Mouse (Mus musculus) CH12F3 (cell line): ENCODE results near the gene Cep97.
"Not testable (repeated sequence)": the region's sequence is repeated elsewhere in the genome, so short reads cannot be mapped to it uniquely, and the experiment has no call there.

Source experiments
- in situ Hi-C: fragments of 300-500 bp; cut with MboI; formaldehyde crosslinking; loops from 2 replicates; pipeline ENCODE4 v1.14.3; 2020; ENCODE audit warnings: low sequenced_read_pairs

The Cep97 gene

GRCm38 (mm10) chr16:55892484-55892883, 42.2 kb downstream of the Cep97 start:
- in situ Hi-C loops, result no loop called here

GRCm38 (mm10) chr16:55891346-55891745, 43.3 kb downstream of the Cep97 start:
- in situ Hi-C loops, result no loop called here

GRCm38 (mm10) chr16:55890346-55891136, 44.1 kb downstream of the Cep97 start:
- in situ Hi-C loops, result no loop called here

DNA sequence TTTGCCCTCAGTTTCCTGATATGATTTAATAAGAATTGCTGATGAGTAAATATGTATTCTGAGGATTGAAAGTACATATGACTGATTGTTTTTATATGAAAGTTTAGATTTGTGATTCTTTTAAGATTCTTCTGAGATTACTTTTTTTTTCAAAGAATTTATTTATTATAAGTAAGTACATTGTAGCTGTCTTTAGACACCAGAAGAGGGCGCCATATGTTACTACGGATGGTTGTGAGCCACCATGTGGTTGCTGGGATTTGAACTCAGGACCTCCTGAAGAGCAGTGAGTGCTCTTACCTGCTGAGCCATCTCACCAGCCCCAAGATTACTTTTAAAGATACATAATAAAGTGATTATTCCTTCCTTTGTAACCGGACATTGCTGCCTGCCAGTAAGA, 45.2 kb downstream of the Cep97 start:
- in situ Hi-C loops, result no loop called here

- in situ Hi-C loops, result no loop called here
These were observed 46.1 kb downstream of the Cep97 start for GRCm38 (mm10) chr16:55888584-55888960.

DNA sequence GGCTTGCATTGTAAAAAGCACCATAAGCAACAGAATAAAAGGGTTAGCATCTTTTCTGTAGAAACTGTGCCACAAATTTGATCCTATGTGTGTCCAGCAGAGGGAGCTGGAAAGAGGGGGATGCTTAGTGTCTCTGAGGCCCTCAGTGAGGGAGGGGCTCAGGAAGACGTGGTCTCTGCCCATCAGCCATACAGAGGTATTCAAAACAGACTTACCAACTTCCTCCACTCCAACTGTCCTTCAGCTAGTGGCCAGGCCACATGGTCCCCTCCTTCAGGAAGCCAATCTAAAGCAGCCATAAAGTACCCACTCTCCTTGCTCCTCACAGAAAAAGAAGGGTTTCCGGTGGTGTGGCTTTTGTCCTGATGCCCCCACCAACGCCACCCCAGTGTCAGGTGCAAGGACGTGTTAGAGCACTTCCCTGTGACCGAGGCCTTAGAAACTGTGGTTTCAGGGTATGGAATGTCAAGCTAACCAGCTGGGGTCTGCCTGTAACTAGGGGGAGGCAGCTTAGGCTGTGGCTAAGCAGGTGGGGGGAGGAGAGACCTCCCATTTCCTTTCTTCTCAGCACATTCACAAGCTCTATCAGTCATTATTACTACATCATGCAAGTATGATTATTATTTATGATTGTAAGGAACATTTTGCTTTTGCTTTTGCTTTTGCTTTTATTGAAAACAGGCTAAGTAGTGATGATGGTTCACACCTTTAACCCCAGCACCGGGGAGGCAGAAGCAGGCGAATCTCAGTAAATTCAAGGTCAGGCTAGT, 46.7 kb downstream of the Cep97 start:
- in situ Hi-C loops, result no loop called here

DNA sequence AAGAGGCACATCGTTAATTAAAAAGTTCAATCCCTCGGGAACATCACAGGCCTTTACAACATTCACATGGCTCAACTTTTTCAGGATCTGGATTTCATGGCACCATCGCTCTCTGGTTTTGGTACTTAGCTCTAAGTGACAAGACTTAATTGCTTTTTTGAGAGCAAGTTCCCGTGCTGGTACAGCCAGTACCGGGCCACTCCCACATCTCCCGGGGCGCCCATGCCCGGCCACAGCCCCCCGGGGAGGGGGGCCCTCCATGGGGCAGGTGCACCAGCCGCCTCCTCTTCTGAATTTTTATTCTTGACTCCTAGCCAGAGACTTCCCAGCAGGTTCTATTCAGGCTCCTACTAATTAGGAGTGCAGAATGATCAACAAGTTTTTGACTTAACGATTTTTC, 50.4 kb downstream of the Cep97 start:
- in situ Hi-C loops, result no loop called here

GRCm38 (mm10) chr16:55876025-55876424, 58.6 kb downstream of the Cep97 start:
- in situ Hi-C loops, result no loop called here

- in situ Hi-C loops, result loop anchor here (5.0 kb wide), 1 partner anchor 342 kb away; no protein-coding TSS in a partner anchor
These were observed 70.8 kb downstream of the Cep97 start for GRCm38 (mm10) chr16:55863832-55864231.

DNA sequence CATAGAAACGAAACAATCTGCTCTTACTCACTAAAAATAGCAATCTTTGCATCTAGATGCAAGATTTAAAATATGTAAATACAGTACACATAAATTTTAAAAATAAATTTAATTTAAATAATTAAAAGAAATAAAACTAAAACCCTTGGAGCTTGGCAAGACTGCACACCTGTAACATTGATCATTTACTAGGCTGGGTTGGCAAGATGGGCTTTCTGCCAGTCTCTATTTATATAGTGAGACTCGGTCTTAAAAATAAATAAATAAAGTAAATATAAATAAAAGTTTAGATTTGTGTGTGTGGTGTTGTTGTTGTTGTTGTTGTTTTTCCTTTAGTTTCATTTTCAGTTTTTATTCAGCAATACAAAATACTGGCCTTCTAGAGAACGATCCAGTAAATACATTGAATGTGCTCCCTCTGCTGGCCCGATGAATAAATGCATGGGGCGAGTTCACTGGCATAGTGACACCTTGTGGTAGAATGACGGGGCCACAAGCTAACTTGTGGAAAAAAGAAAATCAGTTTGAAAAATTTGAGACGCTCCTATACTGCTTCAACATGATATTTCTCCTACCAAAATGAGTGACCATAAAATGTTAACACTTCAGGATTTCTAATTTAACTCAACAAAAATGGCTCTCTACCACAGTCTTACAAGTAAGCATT, 71.4 kb downstream of the Cep97 start:
- in situ Hi-C loops, result loop anchor here (5.0 kb wide), 1 partner anchor 341 kb away; no protein-coding TSS in a partner anchor

- in situ Hi-C loops, result loop anchor here (5.0 kb wide), 1 partner anchor 339 kb away; no protein-coding TSS in a partner anchor
These were observed 73.6 kb downstream of the Cep97 start for GRCm38 (mm10) chr16:55861104-55861503.

- in situ Hi-C loops, result not testable (repeated sequence)
These were observed 75.2 kb downstream of the Cep97 start for GRCm38 (mm10) chr16:55859421-55859820.

GRCm38 (mm10) chr16:55858465-55858864, 76.2 kb downstream of the Cep97 start:
- in situ Hi-C loops, result no loop called here

GRCm38 (mm10) chr16:55852943-55853727, 81.5 kb downstream of the Cep97 start:
- in situ Hi-C loops, result no loop called here

DNA sequence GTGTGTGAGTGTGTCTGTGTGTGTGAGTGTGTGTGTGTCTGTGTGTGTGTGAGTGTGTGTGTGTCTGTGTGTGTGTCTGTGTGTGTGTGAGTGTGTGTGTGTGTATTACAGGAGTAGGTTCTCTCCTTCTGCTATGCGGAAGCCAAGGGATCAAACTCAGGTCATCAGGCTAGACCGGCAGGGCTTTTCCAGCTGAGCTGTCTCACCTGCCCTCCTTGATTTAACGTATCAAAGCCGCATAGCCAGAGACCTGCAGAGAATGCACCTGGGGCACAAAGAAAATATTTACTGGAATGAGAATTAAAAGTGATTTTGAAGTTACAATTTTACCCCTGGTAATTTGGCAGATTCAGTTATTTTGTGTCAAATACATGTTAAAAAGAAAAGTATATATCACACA, 82.1 kb downstream of the Cep97 start:
- in situ Hi-C loops, result no loop called here

DNA sequence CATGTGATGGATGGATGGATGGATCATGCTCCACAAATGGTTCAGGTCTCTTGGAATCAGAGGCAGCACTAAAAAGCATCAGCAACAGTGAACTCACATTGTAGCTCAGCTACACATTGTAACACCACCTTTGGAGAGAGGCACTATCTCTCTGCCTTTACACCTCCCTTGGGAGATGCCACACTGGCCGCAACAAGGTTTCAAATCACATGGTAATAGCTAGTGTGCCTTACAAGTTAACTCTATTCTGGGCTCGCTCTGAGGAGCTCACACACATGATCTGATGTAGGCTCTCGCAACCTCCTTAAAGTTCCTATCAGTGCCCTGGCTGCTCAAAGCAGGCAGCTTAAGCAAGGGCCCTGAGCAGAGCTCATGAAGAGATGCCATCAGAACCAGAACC, 84.2 kb downstream of the Cep97 start:
- in situ Hi-C loops, result no loop called here
